Mouse (Mus musculus): ENCODE data around the gene Chst10.

- TF ChIP-seq CTCF (conservative IDR thresholded peaks at IDR 0.05; ENCODE audit: low read length) (no peak), POU5F1 (IDR thresholded peaks at IDR 0.05; ENCODE audit: borderline replicate concordance, low read length) (no peak), NANOG (IDR thresholded peaks at IDR 0.05; ENCODE audit: borderline replicate concordance, low read length) (no peak)
These were observed 9.2 kb downstream of the Chst10 start for GRCm38 (mm10) chr1:38888803-38889202.

Measured in E14TG2a.4 (cell line).